Mouse (Mus musculus): ENCODE results near the gene Ppp4r1. TPM values are rescaled to one million over a fixed set of nuclear protein-coding genes. Genes with fewer than 3 reads are reported as not detected.

The Ppp4r1 gene
- total and polyA plus RNA-seq, 2 experiments from 2014 or later: 24.9 to 48.6 TPM

DNA sequence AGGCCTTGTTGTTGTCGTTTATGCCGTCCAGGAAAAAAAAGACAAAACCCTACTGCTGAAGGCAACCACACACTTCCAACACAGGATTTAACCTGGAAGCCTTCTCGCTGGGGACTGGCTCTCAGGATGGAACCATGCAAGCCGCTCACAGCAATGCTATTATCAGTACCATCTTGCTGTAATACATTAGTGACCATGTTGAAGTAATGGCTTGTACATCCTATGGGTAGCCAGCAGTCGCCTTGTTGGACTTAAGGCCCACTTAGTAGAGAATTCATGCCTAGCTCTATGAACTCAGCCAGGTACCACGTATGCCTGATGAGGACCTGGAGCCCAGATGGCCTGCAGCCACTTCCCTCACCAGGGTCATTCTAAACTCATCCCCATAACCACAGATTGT, 63.0 kb downstream of the Ppp4r1 start:
- DNase-seq (ENCODE audit: low spot score) (no peak), ATAC-seq (no peak)
- H3K27me3 ChIP-seq (ENCODE audit: insufficient read depth, low read length): no peaks in the 10 kb centered on the region
- H3K4me2 ChIP-seq (ENCODE audit: low read depth, low read length): no peak overlapping the region
- TF ChIP-seq CTCF (IDR thresholded peaks at IDR 0.05; ENCODE audit: low read depth): no peak
- H3K27ac ChIP-seq: no peak overlapping the region
- no peaks in the 10 kb centered on the region for H3K9me3 ChIP-seq (ENCODE audit: low read length)
- peaks cover 28% of the 10 kb centered on the region for H3K36me3 ChIP-seq (ENCODE audit: insufficient read depth, low read length)
- peaks cover 7% of the 10 kb centered on the region; the same call in 1 of the 2 replicates for H3K4me1 ChIP-seq (ENCODE audit: insufficient read depth, low read length)
- no peak overlapping the region for H3K9ac ChIP-seq (replicated peaks; ENCODE audit: low read length)
- 91% methylated on average over 6 of the region's 6 CpGs for WGBS
- H3K4me3 ChIP-seq (ENCODE audit: low read length): no peak overlapping the region

DNA sequence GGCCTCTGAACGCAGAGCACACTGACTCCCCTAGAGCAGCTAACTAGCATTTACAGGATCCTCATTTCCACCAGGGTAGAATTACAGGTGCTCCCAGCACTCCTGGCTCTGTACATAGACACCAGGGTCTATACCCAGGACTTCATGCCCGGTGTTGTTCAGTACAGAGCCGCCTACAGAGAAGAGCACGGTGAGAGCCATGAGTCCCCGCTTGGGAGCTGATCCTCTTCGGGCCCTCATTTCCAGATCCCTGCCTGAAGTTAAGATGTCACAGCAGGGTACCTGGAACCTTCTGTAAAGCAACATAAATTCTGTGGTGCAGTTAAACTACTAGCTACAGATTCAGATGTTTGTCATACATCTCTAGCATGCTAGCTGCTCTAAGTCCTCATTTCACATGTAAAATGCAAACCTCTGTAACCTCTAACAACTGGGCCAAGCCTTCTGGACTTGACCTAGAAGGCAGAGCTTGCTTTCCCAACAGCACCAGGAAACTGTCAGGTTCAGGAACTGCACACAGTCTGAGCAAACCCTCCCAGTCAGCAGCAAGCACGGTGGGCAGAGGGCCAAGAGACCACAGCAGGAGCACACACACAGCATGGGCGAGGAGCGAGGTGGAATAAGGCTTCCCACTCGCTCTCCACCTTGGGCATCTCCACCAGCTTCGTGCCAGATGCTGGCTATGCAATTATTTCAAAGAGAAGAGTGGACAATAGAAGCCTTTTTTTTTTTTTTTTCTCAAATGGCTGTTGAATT, 65.5 kb downstream of the Ppp4r1 start:
- no peak for ATAC-seq
- 39% methylated on average over 11 of the region's 11 CpGs for WGBS
- peak; percentile 69 for DNase-seq (ENCODE audit: low spot score)
- TF ChIP-seq CTCF (IDR thresholded peaks at IDR 0.05; ENCODE audit: low read depth): no peak
- Histone ChIP-seq H3K27me3 (ENCODE audit: insufficient read depth, low read length) (no peaks in the 10 kb centered on the region), H3K9me3 (ENCODE audit: low read length) (no peaks in the 10 kb centered on the region), H3K4me1 (ENCODE audit: insufficient read depth, low read length) (peaks cover 7% of the 10 kb centered on the region; the same call in 1 of the 2 replicates), H3K27ac (peak overlapping the region; percentile 41), H3K9ac (replicated peaks; ENCODE audit: low read length) (no peak overlapping the region), H3K36me3 (ENCODE audit: insufficient read depth, low read length) (peaks cover 29% of the 10 kb centered on the region), H3K4me2 (ENCODE audit: low read depth, low read length) (no peak overlapping the region), H3K4me3 (ENCODE audit: low read length) (no peak overlapping the region)

DNA sequence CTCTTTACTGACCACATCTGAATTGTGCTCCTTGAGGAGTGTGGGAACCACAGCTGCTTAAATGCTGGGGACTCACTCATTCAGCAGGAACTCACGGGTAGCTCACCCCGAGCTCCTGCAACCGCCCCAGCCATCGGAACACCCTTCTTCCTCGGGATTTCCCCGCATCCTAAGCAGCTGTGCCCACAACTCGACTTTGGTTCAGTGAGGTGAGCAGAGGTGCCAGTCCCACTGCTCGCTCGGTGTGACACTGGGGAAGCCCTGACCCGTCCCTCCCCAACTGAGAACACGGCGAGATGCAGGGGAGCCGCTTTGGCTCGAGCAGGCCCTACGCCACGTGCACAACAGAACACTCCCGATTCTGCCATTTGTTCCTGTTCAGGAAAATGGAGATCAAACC, 68.1 kb downstream of the Ppp4r1 start:
- ATAC-seq: no peak
- Histone ChIP-seq H3K36me3 (ENCODE audit: insufficient read depth, low read length) (peaks cover 37% of the 10 kb centered on the region), H3K4me1 (ENCODE audit: insufficient read depth, low read length) (peaks cover 7% of the 10 kb centered on the region; the same call in 1 of the 2 replicates), H3K27ac (no peak overlapping the region), H3K27me3 (ENCODE audit: insufficient read depth, low read length) (no peaks in the 10 kb centered on the region), H3K9me3 (ENCODE audit: low read length) (no peaks in the 10 kb centered on the region), H3K4me3 (ENCODE audit: low read length) (no peak overlapping the region), H3K4me2 (ENCODE audit: low read depth, low read length) (no peak overlapping the region), H3K9ac (replicated peaks; ENCODE audit: low read length) (no peak overlapping the region)
- no peak for TF ChIP-seq CTCF (IDR thresholded peaks at IDR 0.05; ENCODE audit: low read depth)
- WGBS: 94% methylated on average over 17 of the region's 17 CpGs
- no peak for DNase-seq (ENCODE audit: low spot score)

DNA sequence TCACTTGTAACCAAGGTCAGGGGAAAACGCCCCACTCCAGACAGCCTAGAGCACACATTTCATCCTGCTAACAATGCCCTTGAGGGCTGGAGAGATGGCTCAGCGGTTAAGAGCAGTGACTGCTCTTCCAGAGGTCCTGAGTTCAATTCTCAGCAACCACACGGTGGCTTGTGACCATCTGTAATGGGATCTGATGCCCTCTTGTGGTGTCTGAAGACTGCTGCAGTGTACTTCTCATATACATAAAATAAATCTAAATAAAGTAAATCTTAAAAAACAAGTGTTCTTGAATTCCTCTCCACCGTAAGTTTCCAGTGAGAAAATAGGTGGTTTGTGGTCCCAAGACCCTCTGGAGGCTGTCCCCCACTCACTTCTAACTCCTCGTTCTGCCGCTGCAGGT, 69.4 kb downstream of the Ppp4r1 start:
- no peaks in the 10 kb centered on the region for H3K27me3 ChIP-seq (ENCODE audit: insufficient read depth, low read length)
- H3K9me3 ChIP-seq (ENCODE audit: low read length): no peaks in the 10 kb centered on the region
- H3K27ac ChIP-seq: no peak overlapping the region
- peak; percentile 34; the same call in 1 of the 2 replicates for TF ChIP-seq CTCF (IDR thresholded peaks at IDR 0.05; ENCODE audit: low read depth)
- no peak overlapping the region for H3K4me3 ChIP-seq (ENCODE audit: low read length)
- ATAC-seq (no peak), DNase-seq (ENCODE audit: low spot score) (no peak)
- H3K4me1 ChIP-seq (ENCODE audit: insufficient read depth, low read length): peaks cover 7% of the 10 kb centered on the region; the same call in 1 of the 2 replicates
- no peak overlapping the region for H3K4me2 ChIP-seq (ENCODE audit: low read depth, low read length)
- peaks cover 37% of the 10 kb centered on the region for H3K36me3 ChIP-seq (ENCODE audit: insufficient read depth, low read length)
- WGBS: 91% methylated on average over 6 of the region's 6 CpGs
- no peak overlapping the region for H3K9ac ChIP-seq (replicated peaks; ENCODE audit: low read length)

DNA sequence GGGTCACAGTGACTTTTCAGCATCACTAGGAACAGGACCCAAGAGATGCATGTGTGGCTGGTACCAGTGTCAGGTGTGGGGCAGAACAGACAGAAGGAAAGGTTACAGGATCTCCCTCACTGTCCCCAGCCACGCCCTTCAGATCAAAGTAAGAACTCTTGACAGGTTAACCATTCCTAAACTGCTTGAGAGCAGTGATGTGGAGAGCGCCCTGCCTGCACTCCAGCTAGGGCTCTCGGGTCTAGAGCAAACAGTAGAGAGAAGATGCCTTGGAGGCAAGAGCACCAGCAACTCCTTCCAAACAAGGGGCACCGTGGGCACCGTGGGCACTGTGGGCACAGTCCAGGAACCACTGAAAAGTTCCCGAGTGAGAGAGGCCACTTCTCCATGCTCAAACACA, 71.0 kb downstream of the Ppp4r1 start:
- Histone ChIP-seq H3K27me3 (ENCODE audit: insufficient read depth, low read length) (no peaks in the 10 kb centered on the region), H3K4me2 (ENCODE audit: low read depth, low read length) (no peak overlapping the region), H3K4me1 (ENCODE audit: insufficient read depth, low read length) (no peaks in the 10 kb centered on the region), H3K27ac (no peak overlapping the region), H3K9ac (replicated peaks; ENCODE audit: low read length) (no peak overlapping the region), H3K36me3 (ENCODE audit: insufficient read depth, low read length) (peaks cover 48% of the 10 kb centered on the region), H3K4me3 (ENCODE audit: low read length) (no peak overlapping the region), H3K9me3 (ENCODE audit: low read length) (no peaks in the 10 kb centered on the region)
- 94% methylated on average over 6 of the region's 6 CpGs for WGBS
- ATAC-seq: no peak
- no peak for DNase-seq (ENCODE audit: low spot score)
- TF ChIP-seq CTCF (IDR thresholded peaks at IDR 0.05; ENCODE audit: low read depth): no peak

DNA sequence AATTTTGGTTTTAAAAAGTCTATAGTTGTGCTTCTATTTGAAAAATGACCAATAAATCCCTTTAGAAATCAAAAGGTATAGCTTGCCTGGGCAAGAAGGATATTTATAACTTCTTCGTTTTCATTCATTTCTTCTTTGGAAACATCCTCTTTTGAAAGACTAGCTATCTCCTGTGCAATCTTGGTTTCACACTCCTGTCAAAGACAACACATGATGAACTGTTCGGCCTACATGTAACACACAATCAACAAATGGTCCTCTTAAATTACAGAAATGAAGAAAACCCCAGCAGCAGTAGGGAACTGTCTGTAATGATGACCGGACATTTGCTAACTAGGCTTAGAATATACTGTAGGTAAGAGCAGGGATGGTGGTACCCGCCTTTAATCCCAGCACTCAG, 71.6 kb downstream of the Ppp4r1 start:
- Histone ChIP-seq H3K9ac (replicated peaks; ENCODE audit: low read length) (no peak overlapping the region), H3K27me3 (ENCODE audit: insufficient read depth, low read length) (no peaks in the 10 kb centered on the region), H3K27ac (no peak overlapping the region), H3K9me3 (ENCODE audit: low read length) (no peaks in the 10 kb centered on the region), H3K4me2 (ENCODE audit: low read depth, low read length) (no peak overlapping the region), H3K4me3 (ENCODE audit: low read length) (no peak overlapping the region), H3K36me3 (ENCODE audit: insufficient read depth, low read length) (peaks cover 48% of the 10 kb centered on the region), H3K4me1 (ENCODE audit: insufficient read depth, low read length) (no peaks in the 10 kb centered on the region)
- no peak for TF ChIP-seq CTCF (IDR thresholded peaks at IDR 0.05; ENCODE audit: low read depth)
- DNase-seq (ENCODE audit: low spot score) (no peak), ATAC-seq (no peak)
- whole genome bisulfite sequencing: 97% methylated on average over 4 of the region's 4 CpGs

DNA sequence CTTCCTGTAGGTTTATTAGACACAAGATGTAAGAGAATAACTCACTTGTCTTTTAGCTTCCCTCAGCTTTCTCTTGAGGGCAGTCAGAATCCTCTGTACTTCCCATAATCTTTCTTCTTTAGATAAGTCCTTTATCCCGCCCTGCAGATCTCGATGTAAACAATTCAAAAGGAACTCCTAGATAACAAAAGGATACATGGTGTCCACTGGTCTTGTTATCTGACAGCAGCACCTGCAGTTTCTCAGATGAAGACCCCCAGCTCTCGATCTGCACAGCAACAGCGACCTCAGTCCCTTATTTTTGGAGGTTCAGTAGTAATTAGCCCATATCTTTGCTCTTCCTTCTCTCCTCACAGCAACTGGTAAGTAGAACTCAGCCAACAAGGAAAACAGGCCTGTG, 75.2 kb downstream of the Ppp4r1 start:
- H3K4me2 ChIP-seq (ENCODE audit: low read depth, low read length): no peak overlapping the region
- peaks cover 27% of the 10 kb centered on the region for H3K36me3 ChIP-seq (ENCODE audit: insufficient read depth, low read length)
- H3K9me3 ChIP-seq (ENCODE audit: low read length): no peaks in the 10 kb centered on the region
- no peak for ATAC-seq
- H3K27me3 ChIP-seq (ENCODE audit: insufficient read depth, low read length): no peaks in the 10 kb centered on the region
- no peak overlapping the region for H3K9ac ChIP-seq (replicated peaks; ENCODE audit: low read length)
- WGBS: 88% methylated on average over 4 of the region's 4 CpGs
- no peak overlapping the region for H3K27ac ChIP-seq
- no peak for TF ChIP-seq CTCF (IDR thresholded peaks at IDR 0.05; ENCODE audit: low read depth)
- H3K4me1 ChIP-seq (ENCODE audit: insufficient read depth, low read length): no peaks in the 10 kb centered on the region
- H3K4me3 ChIP-seq (ENCODE audit: low read length): no peak overlapping the region
- no peak for DNase-seq (ENCODE audit: low spot score)

Measured in hindbrain, postnatal 0 days (tissue).